Mouse (Mus musculus) MEL (cell line): ENCODE data around the gene Ap1g1. TPM values are rescaled to one million over a fixed set of nuclear protein-coding genes. Genes with fewer than 3 reads are reported as not detected.
A peak's percentile ranks its signal among the peaks of the same experiment; 100 is the strongest.

Experiments
- DNase-seq: peaks from one replicate; pipeline ENCODE4 v3.0.0; 2011; ENCODE audit warnings: low read depth, low spot score
- H3K27ac ChIP-seq: 2 replicates; pipeline ENCODE4 v1.5.1; 2012; ENCODE audit warnings: low read depth, mild to moderate bottlenecking, control low read depth, low read length, moderate library complexity; ENCODE audit not compliant: control insufficient read depth
- H3K27me3 ChIP-seq, 2 experiments: fragments of 150-350 bp in 1 of 2; sonication (generic) in 1 of 2; 2 replicates each; pipeline ENCODE4 v1.6.1; 2012; ENCODE audit warnings: low read length in 2 of 2, mild to moderate bottlenecking in 2 of 2, improper control_type of control experiment in 1 of 2, moderate library complexity in 1 of 2; ENCODE audit not compliant: insufficient read depth in 2 of 2, control insufficient read depth in 1 of 2
- H3K36me3 ChIP-seq, 2 experiments: 2 replicates each; pipeline ENCODE4 v1.6.1; 2012 to 2014; ENCODE audit warnings: low read length in 2 of 2, improper control_type of control experiment in 1 of 2, inconsistent platforms in 1 of 2, mild to moderate bottlenecking in 1 of 2; ENCODE audit not compliant: insufficient read depth in 2 of 2, control insufficient read depth in 1 of 2
- H3K4me1 ChIP-seq, 2 experiments: fragments of 150-350 bp in 1 of 2; sonication (generic) in 1 of 2; 2 replicates each; pipeline ENCODE4 v1.6.1; 2012; ENCODE audit warnings: low read length in 2 of 2, improper control_type of control experiment in 1 of 2, mild to moderate bottlenecking in 1 of 2; ENCODE audit not compliant: insufficient read depth in 2 of 2, control insufficient read depth in 1 of 2
- H3K4me3 ChIP-seq, 2 experiments: fragments of 150-350 bp in 1 of 2; sonication (generic) in 1 of 2; 2 replicates each; pipeline ENCODE4 v1.5.1; 2012; ENCODE audit warnings: low read depth in 2 of 2, low read length in 2 of 2, mild to moderate bottlenecking in 2 of 2, moderate library complexity in 2 of 2, control low read depth in 1 of 2, improper control_type of control experiment in 1 of 2; ENCODE audit not compliant: control insufficient read depth in 1 of 2, insufficient read depth in 1 of 2
- H3K79me2 ChIP-seq: 2 replicates; pipeline ENCODE4 v1.6.1; 2012; ENCODE audit warnings: mild to moderate bottlenecking, low read length, moderate library complexity; ENCODE audit not compliant: control insufficient read depth, poor library complexity, insufficient read depth
- H3K9ac ChIP-seq: 2 replicates; pipeline ENCODE4 v1.6.1; 2012; ENCODE audit warnings: low read depth, mild to moderate bottlenecking, control low read depth, low read length, moderate library complexity; ENCODE audit not compliant: control insufficient read depth, poor library complexity, severe bottlenecking
- H3K9me3 ChIP-seq: fragments of 150-350 bp; sonication (generic); replicated peaks from 2 replicates; pipeline ENCODE4 v1.6.1; 2012; ENCODE audit warnings: mild to moderate bottlenecking, low read length, improper control_type of control experiment, moderate library complexity; ENCODE audit not compliant: insufficient read depth
- CHD1 ChIP-seq: IDR thresholded peaks from 2 replicates; pipeline ENCODE4 v1.6.1; 2012; ENCODE audit warnings: low read depth, mild to moderate bottlenecking, inconsistent platforms, low read length, improper control_type of control experiment
- CHD2 ChIP-seq: IDR thresholded peaks from 2 replicates; pipeline ENCODE4 v1.6.1; 2011; ENCODE audit warnings: low read length, improper control_type of control experiment
- CTCF ChIP-seq, 3 experiments: IDR thresholded peaks in 2 of 3; conservative IDR thresholded peaks in 1 of 3; 2 replicates each; pipeline ENCODE4 v1.5.1; 2011 to 2012; ENCODE audit warnings: low read length in 3 of 3, low read depth in 2 of 3, mild to moderate bottlenecking in 2 of 3, improper control_type of control experiment in 1 of 3, inconsistent platforms in 1 of 3, mixed read lengths in 1 of 3, moderate library complexity in 1 of 3; ENCODE audit not compliant: control insufficient read depth in 1 of 3, insufficient read depth in 1 of 3, poor library complexity in 1 of 3, severe bottlenecking in 1 of 3
- E2F4 ChIP-seq: IDR thresholded peaks from 2 replicates; pipeline ENCODE4 v1.6.1; 2011; ENCODE audit warnings: low read depth, low read length, improper control_type of control experiment, borderline replicate concordance
- ELF1 ChIP-seq: IDR thresholded peaks from 2 replicates; pipeline ENCODE4 v1.6.1; 2014; ENCODE audit warnings: low read depth, mild to moderate bottlenecking, inconsistent platforms, low read length, improper control_type of control experiment, moderate library complexity
- EP300 ChIP-seq, 2 experiments: IDR thresholded peaks; 2 replicates each; pipeline ENCODE4 v1.6.1; 2011; ENCODE audit warnings: improper control_type of control experiment in 2 of 2, low read length in 2 of 2, low read depth in 1 of 2, mild to moderate bottlenecking in 1 of 2
- ETS1 ChIP-seq: IDR thresholded peaks from 2 replicates; pipeline ENCODE4 v1.6.1; 2012; ENCODE audit warnings: low read depth, mild to moderate bottlenecking, inconsistent platforms, low read length, improper control_type of control experiment, moderate library complexity
- GABPA ChIP-seq: IDR thresholded peaks from 2 replicates; pipeline ENCODE4 v1.6.1; 2012; ENCODE audit warnings: low read depth, mild to moderate bottlenecking, inconsistent platforms, low read length, improper control_type of control experiment, moderate library complexity
- GATA1 ChIP-seq: IDR thresholded peaks from 2 replicates; pipeline ENCODE4 v1.6.1; 2011; ENCODE audit warnings: low read depth, low read length, improper control_type of control experiment
- HCFC1 ChIP-seq: IDR thresholded peaks from 2 replicates; pipeline ENCODE4 v1.6.1; 2012; ENCODE audit warnings: low read depth, mild to moderate bottlenecking, inconsistent platforms, low read length, improper control_type of control experiment, moderate library complexity
- JUND ChIP-seq: IDR thresholded peaks from 2 replicates; pipeline ENCODE4 v1.6.1; 2011; ENCODE audit warnings: low read depth, mild to moderate bottlenecking, improper control_type of control experiment, low read length
- KAT2A ChIP-seq: conservative IDR thresholded peaks from 2 replicates; pipeline ENCODE4 v1.6.1; 2012; ENCODE audit warnings: low read depth, low read length, improper control_type of control experiment, inconsistent platforms
- MAX ChIP-seq: IDR thresholded peaks from 2 replicates; pipeline ENCODE4 v1.6.1; 2011; ENCODE audit warnings: low read length, improper control_type of control experiment
- MAZ ChIP-seq: IDR thresholded peaks from 2 replicates; pipeline ENCODE4 v1.6.1; 2012; ENCODE audit warnings: low read depth, mild to moderate bottlenecking, inconsistent platforms, low read length, improper control_type of control experiment
- MEF2A ChIP-seq: IDR thresholded peaks from 2 replicates; pipeline ENCODE4 v1.6.1; 2014; ENCODE audit warnings: low read depth, mild to moderate bottlenecking, inconsistent platforms, low read length, improper control_type of control experiment; ENCODE audit not compliant: poor library complexity, insufficient replicate concordance, severe bottlenecking; ENCODE audit errors: extremely low read depth
- MYB ChIP-seq: IDR thresholded peaks from 2 replicates; pipeline ENCODE4 v1.6.1; 2011; ENCODE audit warnings: mild to moderate bottlenecking, low read depth, low read length, improper control_type of control experiment
- MYC ChIP-seq: IDR thresholded peaks from 2 replicates; pipeline ENCODE4 v1.6.1; 2011; ENCODE audit warnings: low read depth, mild to moderate bottlenecking, low read length, improper control_type of control experiment, moderate library complexity
- NRF1 ChIP-seq: IDR thresholded peaks from 2 replicates; pipeline ENCODE4 v1.6.1; 2014; ENCODE audit warnings: low read depth, mild to moderate bottlenecking, inconsistent platforms, low read length, improper control_type of control experiment, moderate library complexity; ENCODE audit not compliant: poor library complexity, insufficient read depth, severe bottlenecking
- POLR2AphosphoS5 ChIP-seq: IDR thresholded peaks from 2 replicates; pipeline ENCODE4 v1.6.1; 2012; ENCODE audit warnings: low read depth, borderline replicate concordance, mild to moderate bottlenecking, inconsistent platforms, low read length, moderate library complexity, mixed read lengths
- SIN3A ChIP-seq: IDR thresholded peaks from 2 replicates; pipeline ENCODE4 v1.6.1; 2012; ENCODE audit warnings: low read length, improper control_type of control experiment, inconsistent platforms
- TBP ChIP-seq: IDR thresholded peaks from 2 replicates; pipeline ENCODE4 v1.8.0; 2011; ENCODE audit warnings: low read depth, low read length, improper control_type of control experiment
- TCF12 ChIP-seq: IDR thresholded peaks from 2 replicates; pipeline ENCODE4 v1.6.1; 2014; ENCODE audit warnings: low read depth, mild to moderate bottlenecking, inconsistent platforms, low read length, improper control_type of control experiment, moderate library complexity
- ZC3H11A ChIP-seq: IDR thresholded peaks from 2 replicates; pipeline ENCODE4 v1.6.1; 2012; ENCODE audit warnings: low read depth, mild to moderate bottlenecking, inconsistent platforms, low read length, improper control_type of control experiment
- ZKSCAN1 ChIP-seq: IDR thresholded peaks from 2 replicates; pipeline ENCODE4 v1.6.1; 2012; ENCODE audit warnings: low read depth, mild to moderate bottlenecking, inconsistent platforms, low read length, improper control_type of control experiment, moderate library complexity
- ZMIZ1 ChIP-seq: IDR thresholded peaks from 2 replicates; pipeline ENCODE4 v1.6.1; 2012; ENCODE audit warnings: low read depth, mild to moderate bottlenecking, inconsistent platforms, low read length, improper control_type of control experiment, moderate library complexity
- polyA plus RNA-seq, 2 experiments: library from polyadenylated mRNA; stranded (reverse) in 1 of 2; unstranded in 1 of 2; fragments of >175 nt in 1 of 2; fragments of >200 nt in 1 of 2; gene quantifications; 2 replicates each; pipeline versions ENCODE4 v1.2.1 to v1.2.4; 2012; ENCODE audit warnings: low replicate concordance in 2 of 2, low read depth in 1 of 2; ENCODE audit not compliant: insufficient read length in 2 of 2, insufficient read depth in 1 of 2, missing spikeins in 1 of 2
- total RNA-seq: library from RNA; depleted of rRNA; stranded (reverse); fragments of 300-350 nt; gene quantifications from 2 replicates; pipeline ENCODE4 v1.2.3, GENCODE M21; 2012

The Ap1g1 gene
- total and polyA plus RNA-seq, 3 experiments: 34.6 to 456 (median 46.6) TPM

DNA sequence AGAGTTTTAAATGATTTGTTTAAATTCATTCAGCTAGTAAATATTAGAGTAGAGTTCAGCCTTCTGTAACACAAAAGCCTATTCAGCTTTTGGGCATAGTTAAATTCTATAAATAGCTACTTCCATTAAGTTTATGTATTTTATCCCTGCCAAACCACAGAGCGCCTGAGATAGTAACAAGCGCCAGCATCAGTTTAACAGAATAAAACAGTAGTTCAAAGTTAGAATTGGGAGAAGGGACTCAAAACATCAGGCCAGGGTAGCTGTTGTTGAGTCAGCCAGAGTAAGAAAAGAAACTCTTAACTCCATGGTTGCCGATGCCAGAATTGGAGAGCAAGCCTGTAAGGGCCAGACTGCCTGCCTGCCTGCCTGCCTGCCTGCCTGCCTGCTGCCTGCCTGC, 28.2 kb downstream of the Ap1g1 start:
- no peaks in the 10 kb centered on the region for H3K4me1 ChIP-seq
- H3K27me3 ChIP-seq: no peaks in the 10 kb centered on the region
- peaks cover 12% of the 10 kb centered on the region for H3K79me2 ChIP-seq
- TF ChIP-seq MAZ (no peak), ELF1 (no peak), JUND (no peak), EP300 (IDR thresholded peaks at IDR 0.05; ENCODE audit: low read depth in 1 of 2, low read length in 2 of 2) (peak; percentile 28 to 49; a peak in 2 of 4 replicates), MEF2A (peak; percentile 92; the same call in 1 of the 2 replicates), ETS1 (peak; percentile 43; the same call in 1 of the 2 replicates), GABPA (no peak), GATA1 (0 out of 2 replicates have a peak, but pooled peaks have one; percentile 5), NRF1 (no peak), MYB (peak; percentile 90)
- H3K27ac ChIP-seq: no peak overlapping the region
- no peak overlapping the region for H3K9ac ChIP-seq
- no peak overlapping the region for H3K4me3 ChIP-seq
- peaks cover 0 to 9% of the 10 kb centered on the region in 2 experiments; a peak in 3 of 4 replicates for H3K36me3 ChIP-seq
- peak; percentile 41 for DNase-seq
- H3K9me3 ChIP-seq: no peaks in the 10 kb centered on the region

DNA sequence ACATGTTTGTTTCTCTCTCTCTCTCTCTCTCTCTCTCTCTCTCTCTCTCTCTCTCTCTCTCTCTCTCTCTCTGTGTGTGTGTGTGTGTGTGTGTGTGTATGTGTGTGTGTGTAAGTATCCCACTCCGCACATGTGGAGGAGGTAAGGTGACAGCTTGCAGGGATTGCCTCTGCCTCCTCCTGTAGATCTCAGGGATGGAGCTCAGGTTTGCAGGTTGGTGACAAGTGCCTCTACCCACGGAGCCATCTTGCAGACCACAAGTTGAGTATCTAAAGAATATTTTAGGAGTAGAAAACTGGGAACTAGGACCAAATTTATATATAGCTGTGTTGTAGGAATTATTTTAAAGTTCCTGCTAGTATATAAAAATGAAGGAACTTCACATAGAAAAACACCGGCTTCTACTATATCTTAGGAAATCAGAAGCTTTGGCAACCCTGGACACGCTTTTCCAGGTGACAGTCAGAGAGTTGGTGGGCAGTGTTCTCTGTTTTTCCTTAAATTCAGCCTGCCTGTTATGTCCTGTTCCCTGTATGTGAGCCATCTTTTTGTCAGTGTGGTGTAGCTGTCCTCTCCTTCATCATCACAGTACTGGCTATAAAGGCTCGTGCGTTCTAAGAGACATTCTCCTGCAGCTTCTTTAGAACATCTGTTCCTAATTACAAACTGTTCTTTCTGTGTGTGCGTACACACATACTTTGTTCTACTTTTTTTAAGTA, 29.2 kb downstream of the Ap1g1 start:
- Histone ChIP-seq H3K36me3 (peaks cover 0 to 9% of the 10 kb centered on the region in 2 experiments; a peak in 3 of 4 replicates), H3K4me3 (no peak overlapping the region), H3K4me1 (no peaks in the 10 kb centered on the region), H3K9ac (no peak overlapping the region), H3K27me3 (no peaks in the 10 kb centered on the region), H3K9me3 (no peaks in the 10 kb centered on the region), H3K27ac (no peak overlapping the region), H3K79me2 (peaks cover 12% of the 10 kb centered on the region)
- no peak for DNase-seq
- no peak for TF ChIP-seq CHD1
- no peak for TF ChIP-seq TBP
- no peak for TF ChIP-seq POLR2AphosphoS5
- no peak for TF ChIP-seq CHD2
- TF ChIP-seq MAX: no peak
- TF ChIP-seq E2F4: no peak
- no peak for TF ChIP-seq ZKSCAN1
- TF ChIP-seq ZC3H11A: no peak
- TF ChIP-seq KAT2A: no peak
- TF ChIP-seq JUND: no peak
- no peak for TF ChIP-seq CTCF (IDR thresholded peaks at IDR 0.05 in 2 of 3, conservative IDR thresholded peaks at IDR 0.05 in 1 of 3; ENCODE audit: control insufficient read depth in 1 of 3, insufficient read depth in 1 of 3, low read depth in 2 of 3, low read length in 3 of 3, poor library complexity in 1 of 3, severe bottlenecking in 1 of 3)
- TF ChIP-seq HCFC1: no peak
- no peak for TF ChIP-seq MYC
- no peak for TF ChIP-seq SIN3A
- no peak for TF ChIP-seq MYB
- no peak for TF ChIP-seq MAZ
- TF ChIP-seq TCF12: no peak
- TF ChIP-seq ZMIZ1: no peak
